Mouse (Mus musculus) intestine, postnatal 0 days (tissue): ENCODE results near the gene Arnt. TPM values are rescaled to one million over a fixed set of nuclear protein-coding genes. Genes with fewer than 3 reads are reported as not detected.

Experiments used
- ATAC-seq: fragments of 200-750 bp; cut with Nextera tagmentation; 2 replicates; pipeline ENCODE4 v1.8.0; 2017; ENCODE audit warnings: mild to moderate bottlenecking, moderate TSS enrichment, moderate library complexity
- H3K27ac ChIP-seq: fragments of 300-500 bp; sonication (generic); 2 replicates; pipeline ENCODE4 v1.5.1; 2014; ENCODE audit warnings: mild to moderate bottlenecking, low read depth, low read length, moderate library complexity
- H3K27me3 ChIP-seq: fragments of 300-500 bp; sonication (generic); replicated peaks from 2 replicates; pipeline ENCODE4 v1.6.1; 2014; ENCODE audit warnings: low read length, mixed read lengths; ENCODE audit not compliant: control insufficient read depth, insufficient read depth
- H3K36me3 ChIP-seq: fragments of 300-500 bp; sonication (generic); 2 replicates; pipeline ENCODE4 v1.6.1; 2014; ENCODE audit warnings: mild to moderate bottlenecking, moderate library complexity; ENCODE audit not compliant: control insufficient read depth, insufficient read depth
- H3K4me1 ChIP-seq: fragments of 300-500 bp; sonication (generic); replicated peaks from 2 replicates; pipeline ENCODE4 v1.6.1; 2014; ENCODE audit warnings: antibody characterized with exemption, low read length, mixed read lengths; ENCODE audit not compliant: control insufficient read depth, insufficient read depth
- H3K4me2 ChIP-seq: fragments of 300-500 bp; sonication (generic); replicated peaks from 2 replicates; pipeline ENCODE4 v1.6.1; 2014; ENCODE audit warnings: low read depth, mild to moderate bottlenecking, moderate library complexity
- H3K4me3 ChIP-seq: fragments of 300-500 bp; sonication (generic); 2 replicates; pipeline ENCODE4 v1.5.1; 2014; ENCODE audit warnings: low read depth, low read length
- H3K9ac ChIP-seq: fragments of 300-500 bp; sonication (generic); 2 replicates; pipeline ENCODE4 v1.6.1; 2014; ENCODE audit warnings: mild to moderate bottlenecking, low read depth, low read length
- H3K9me3 ChIP-seq: fragments of 300-500 bp; sonication (generic); 2 replicates; pipeline ENCODE4 v1.6.1; 2016; ENCODE audit warnings: mixed run types; ENCODE audit not compliant: control insufficient read depth
- CTCF ChIP-seq: sonication (generic); IDR thresholded peaks from 2 replicates; pipeline ENCODE4 v1.5.1; 2016; ENCODE audit warnings: low read depth, mild to moderate bottlenecking, control low read depth, antibody characterized with exemption, moderate library complexity
- WGBS: fragments of 180-500 bp; shearing (Covaris S2); extraction: QIAGEN DNeasy Blood & Tissue Kit; methylation state at CpG from one replicate; pipeline ENCODE4 v1.1.7; 2014; 5-methylcytosine and 5-hydroxymethylcytosine counted together
- polyA plus RNA-seq: library from polyadenylated mRNA; unstranded; fragments of >200 nt; fragmentation: Nextera tagmentation; extraction: Ambion mirVana; gene quantifications from 2 replicates; pipeline ENCODE4 v1.2.1, GENCODE M21; 2015

The Arnt gene
- polyA plus RNA-seq, result 11.7 and 13.4 TPM in 2 replicates

- Histone ChIP-seq H3K27ac (peak within 1 kb of the TSS; percentile 85), H3K27me3 (no peaks in the 10 kb centered on the region), H3K36me3 (peaks cover 6% of the 10 kb centered on the region), H3K9ac (peak within 1 kb of the TSS; percentile 92), H3K9me3 (no peaks in the 10 kb centered on the region), H3K4me3 (peak within 1 kb of the TSS; percentile 90), H3K4me2 (peak within 1 kb of the TSS; percentile 66), H3K4me1 (no peaks in the 10 kb centered on the region)
- TF ChIP-seq CTCF, result 0 out of 2 replicates have a peak, but pooled peaks have one; percentile 6
- peak; percentile 100 for ATAC-seq
- WGBS, result under 1% methylated on average over 47 of the region's 47 CpGs
Observed at GRCm38 (mm10) chr3:95434136-95434982, at the start of gene Arnt. Gene Arnt, plus strand, starts transcription at chr3:95434388.

- Histone ChIP-seq H3K9me3 (no peaks in the 10 kb centered on the region), H3K36me3 (no peaks in the 10 kb centered on the region), H3K9ac (no peak overlapping the region), H3K4me1 (no peaks in the 10 kb centered on the region), H3K4me3 (no peak overlapping the region), H3K4me2 (no peak overlapping the region), H3K27me3 (no peaks in the 10 kb centered on the region), H3K27ac (no peak overlapping the region)
- no peak for ATAC-seq
- 81% methylated on average over 5 of the region's 5 CpGs for WGBS
- no peak for TF ChIP-seq CTCF
Observed at GRCm38 (mm10) chr3:95385401-95386075, 48.6 kb upstream of the Arnt start.

- Histone ChIP-seq H3K4me1 (no peaks in the 10 kb centered on the region), H3K9me3 (0 out of 2 replicates have a peak, but pooled peaks cover 3% of the 10 kb centered on the region), H3K27ac (no peak overlapping the region), H3K4me3 (no peak overlapping the region), H3K27me3 (no peaks in the 10 kb centered on the region), H3K9ac (no peak overlapping the region), H3K4me2 (no peak overlapping the region), H3K36me3 (no peaks in the 10 kb centered on the region)
- no peak for ATAC-seq
- peak; percentile 62 for TF ChIP-seq CTCF
- WGBS, result 82% methylated on average over 4 of the region's 4 CpGs
Observed at GRCm38 (mm10) chr3:95394385-95394784, 39.8 kb upstream of the Arnt start.

- WGBS, result 78% methylated on average over 3 of the region's 3 CpGs
Observed at GRCm38 (mm10) chr3:95402741-95403140, 31.4 kb upstream of the Arnt start, which contains the start of gene 4930558C23Rik. Gene 4930558C23Rik, minus strand, starts transcription at chr3:95402841.

GRCm38 (mm10) chr3:95407728-95408127, 26.5 kb upstream of the Arnt start:
- Histone ChIP-seq H3K4me3 (no peak overlapping the region), H3K4me2 (no peak overlapping the region), H3K27me3 (no peaks in the 10 kb centered on the region), H3K27ac (no peak overlapping the region), H3K9ac (no peak overlapping the region), H3K9me3 (no peaks in the 10 kb centered on the region), H3K36me3 (no peaks in the 10 kb centered on the region), H3K4me1 (no peaks in the 10 kb centered on the region)
- ATAC-seq, result no peak
- WGBS, result 79% methylated on average over 1 of the region's 1 CpGs
- TF ChIP-seq CTCF, result no peak

More at GRCm38 (mm10) chr3:95402741-95403140, 31.4 kb upstream of the Arnt start, which contains the start of gene 4930558C23Rik:
- Histone ChIP-seq H3K4me2 (no peak within 1 kb of the TSS), H3K27ac (no peak within 1 kb of the TSS), H3K27me3 (no peaks in the 10 kb centered on the region), H3K4me1 (no peaks in the 10 kb centered on the region), H3K4me3 (no peak within 1 kb of the TSS), H3K9me3 (no peaks in the 10 kb centered on the region), H3K36me3 (no peaks in the 10 kb centered on the region), H3K9ac (no peak within 1 kb of the TSS)
- no peak for TF ChIP-seq CTCF
- no peak for ATAC-seq

GRCm38 (mm10) chr3:95408852-95409251, 25.3 kb upstream of the Arnt start:
- Histone ChIP-seq H3K4me3 (no peak overlapping the region), H3K4me1 (no peaks in the 10 kb centered on the region), H3K9ac (no peak overlapping the region), H3K27me3 (no peaks in the 10 kb centered on the region), H3K36me3 (no peaks in the 10 kb centered on the region), H3K27ac (no peak overlapping the region), H3K4me2 (no peak overlapping the region), H3K9me3 (0 out of 2 replicates have a peak, but pooled peaks cover 3% of the 10 kb centered on the region)
- no peak for TF ChIP-seq CTCF
- 93% methylated on average over 2 of the region's 2 CpGs for WGBS
- no peak for ATAC-seq
